Mouse (Mus musculus) layer of hippocampus, adult 11-12 months (tissue): ENCODE measurements around the gene Isca1.
A peak's percentile ranks its signal among the peaks of the same experiment; 100 is the strongest.
"Not testable (repeated sequence)": the region's sequence is repeated elsewhere in the genome, so short reads cannot be mapped to it uniquely, and the experiment has no call there.

Experiments used
- DNase-seq: peaks from one replicate; pipeline ENCODE4 v3.0.0; 2022; ENCODE audit warnings: low spot score

The Isca1 gene

DNA sequence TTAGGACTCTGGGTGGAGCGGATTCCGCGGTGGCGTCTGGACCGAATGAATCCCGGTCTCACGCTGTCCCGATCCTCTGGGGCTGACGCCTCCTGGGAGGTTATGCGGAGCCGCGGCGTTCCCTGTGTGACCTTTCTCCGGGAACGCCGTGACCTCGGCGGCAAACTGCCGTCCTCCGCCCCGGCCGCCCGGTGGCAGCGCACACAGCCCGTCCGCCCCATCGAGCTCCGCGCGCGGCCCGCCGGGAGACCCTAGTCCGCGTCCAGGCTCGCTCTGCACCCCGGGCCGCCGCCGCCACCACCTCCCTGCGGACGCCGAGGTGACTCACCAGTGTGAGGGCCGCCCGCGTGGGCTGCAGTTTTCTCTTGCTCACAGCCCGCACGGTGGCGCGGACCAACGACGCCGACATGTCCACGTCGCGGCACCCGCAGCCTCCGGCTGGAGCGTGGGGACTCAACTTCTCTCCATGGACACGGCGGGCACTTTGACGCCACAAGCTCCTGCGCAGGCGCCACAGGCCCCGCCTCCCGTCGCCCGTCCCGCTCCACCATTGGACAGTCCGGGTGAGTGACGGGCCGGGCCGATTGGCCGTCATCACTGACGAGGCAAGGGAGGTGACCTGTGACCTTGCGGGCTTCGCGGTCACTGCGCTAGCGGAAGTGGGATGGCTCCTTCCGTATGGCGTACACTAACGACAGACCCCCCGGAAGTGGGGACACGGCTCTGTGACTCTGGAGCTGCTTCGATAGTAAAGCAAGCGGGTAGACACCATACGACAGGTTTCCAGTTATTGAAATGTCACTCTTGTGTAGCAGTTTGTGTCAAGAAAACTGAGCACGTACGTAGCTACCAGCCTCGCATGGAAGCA lies at the start of gene Isca1:
Gene Isca1 (minus strand): TSS at position 515 of the 868 bp plus-strand sequence.
- DNase-seq, result peak; percentile 99

GRCm38 (mm10) chr13:59817352-59817751 lies 47.7 kb upstream of the Isca1 start:
- no peak for DNase-seq

DNA sequence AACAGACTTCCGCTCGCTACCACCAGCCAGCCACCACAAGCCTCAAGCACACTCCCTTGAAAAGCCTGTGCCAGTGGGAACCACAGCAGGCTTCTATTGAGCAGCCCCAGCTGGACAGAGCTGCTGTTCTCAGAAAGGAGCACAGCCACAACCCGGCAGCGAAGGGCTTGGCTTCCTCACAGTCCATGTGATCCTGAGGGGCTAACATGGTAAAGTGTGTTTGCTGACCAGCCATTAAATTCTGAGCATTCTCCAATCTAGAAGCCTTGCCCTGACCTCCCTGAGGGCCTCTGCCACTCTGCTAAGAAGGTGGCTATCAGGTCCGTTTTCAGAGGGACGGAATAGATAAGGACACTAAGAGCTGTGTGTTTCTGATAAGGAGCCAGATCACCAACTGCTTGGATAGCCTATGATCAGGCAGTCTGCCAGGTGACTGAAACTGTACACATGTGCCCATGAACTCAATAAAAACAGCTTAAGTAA lies 44.5 kb upstream of the Isca1 start:
- no peak for DNase-seq

DNA sequence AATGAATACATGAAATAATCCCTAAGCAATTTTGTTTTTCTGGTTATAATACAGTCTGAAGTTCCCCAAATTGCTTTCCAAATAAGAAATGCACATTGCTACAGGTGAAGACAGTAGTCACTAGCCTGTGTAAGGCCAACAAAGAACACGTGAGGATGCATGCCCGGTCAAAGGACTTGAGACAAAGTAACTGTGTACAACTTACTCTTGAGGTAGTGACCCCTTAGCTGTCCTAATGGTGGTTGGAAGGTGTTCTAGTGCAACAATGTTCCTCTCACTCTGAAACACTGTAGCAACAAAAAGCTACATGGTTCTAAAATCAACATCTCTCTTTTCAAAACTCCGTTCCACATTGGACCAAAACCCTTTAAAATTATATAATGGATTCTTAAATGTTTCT lies 42.0 kb upstream of the Isca1 start:
- DNase-seq, result no peak

- no peak for DNase-seq
Measured at GRCm38 (mm10) chr13:59801000-59801399, 31.4 kb upstream of the Isca1 start.

DNA sequence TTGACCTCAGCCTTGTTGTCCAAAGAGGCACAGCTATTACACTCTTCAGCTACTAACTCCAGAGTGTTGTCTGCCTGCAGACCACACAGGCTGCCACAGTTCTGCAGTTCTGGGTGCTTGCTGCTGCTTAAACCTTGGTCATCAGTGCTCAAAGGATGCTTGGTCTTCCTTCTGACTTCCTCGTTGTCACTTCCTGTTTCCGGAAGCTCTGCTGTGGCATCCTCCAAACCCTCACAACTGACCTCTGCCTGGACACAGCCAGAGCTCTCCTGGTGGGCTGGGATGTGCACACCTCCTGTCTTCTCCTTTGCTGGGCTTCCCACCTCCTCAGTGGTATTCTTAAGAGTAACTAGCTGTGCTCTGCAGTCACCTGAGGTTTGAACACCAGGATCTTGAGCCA lies 30.5 kb upstream of the Isca1 start:
- no peak for DNase-seq

DNA sequence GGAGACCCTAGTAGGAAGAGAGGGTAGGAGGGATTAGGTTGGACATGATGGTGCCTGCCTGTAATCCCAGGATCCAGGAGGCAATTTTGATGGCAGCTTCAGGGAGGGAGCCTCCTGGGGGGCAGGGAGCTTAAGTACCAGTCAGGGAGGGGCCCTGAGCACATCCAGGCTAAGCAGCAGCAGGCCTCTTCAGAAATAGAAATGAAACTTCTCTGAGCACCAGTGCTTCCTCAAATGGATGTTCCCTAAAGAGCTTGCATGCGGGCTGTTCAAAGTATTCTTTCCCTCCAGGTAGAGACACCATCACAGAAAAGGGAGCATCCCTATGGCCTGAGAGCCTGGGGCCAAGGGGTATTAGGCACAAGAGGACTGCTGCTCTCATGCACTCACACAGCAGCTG lies 28.7 kb upstream of the Isca1 start:
- no peak for DNase-seq

DNA sequence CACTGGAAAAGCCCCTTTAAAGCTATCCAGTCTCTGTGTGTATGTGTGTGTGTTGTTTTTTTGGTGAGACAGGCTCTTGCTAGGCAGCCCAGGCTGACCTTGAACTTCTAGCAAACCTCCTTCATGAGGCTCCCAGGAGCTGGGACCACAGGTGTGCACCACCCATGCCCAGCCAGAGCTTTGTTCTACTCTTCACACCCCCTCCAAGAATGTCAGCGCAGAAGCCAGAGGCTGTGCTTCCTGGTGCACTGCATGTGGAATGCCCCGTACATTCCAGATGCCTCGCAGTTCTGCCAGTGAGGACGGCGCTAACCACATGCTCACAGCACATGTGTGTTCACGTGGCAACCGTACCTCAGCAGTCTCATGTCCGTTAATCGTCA lies 26.8 kb upstream of the Isca1 start:
- no peak for DNase-seq

- DNase-seq, result no peak
Measured at GRCm38 (mm10) chr13:59795807-59796465, 26.3 kb upstream of the Isca1 start.

DNA sequence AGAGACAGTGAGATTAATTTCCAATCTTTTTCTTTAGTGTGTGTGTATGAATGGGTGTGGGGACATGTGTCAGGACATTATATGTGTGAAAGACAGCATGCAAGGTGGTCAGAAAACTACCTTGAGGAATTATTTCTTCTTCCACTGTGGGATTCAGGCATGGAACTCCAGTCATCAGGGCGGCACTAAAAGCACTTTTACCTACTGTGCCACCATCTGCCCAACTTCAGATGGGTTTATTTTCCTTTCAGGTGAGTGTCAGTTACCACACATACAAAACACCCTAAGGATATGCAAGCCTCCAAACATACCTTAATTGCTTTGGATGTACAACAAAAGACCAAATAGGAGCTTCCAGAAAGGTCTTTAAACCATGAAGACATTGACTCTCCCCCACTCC lies 25.2 kb upstream of the Isca1 start:
- DNase-seq, result no peak

DNA sequence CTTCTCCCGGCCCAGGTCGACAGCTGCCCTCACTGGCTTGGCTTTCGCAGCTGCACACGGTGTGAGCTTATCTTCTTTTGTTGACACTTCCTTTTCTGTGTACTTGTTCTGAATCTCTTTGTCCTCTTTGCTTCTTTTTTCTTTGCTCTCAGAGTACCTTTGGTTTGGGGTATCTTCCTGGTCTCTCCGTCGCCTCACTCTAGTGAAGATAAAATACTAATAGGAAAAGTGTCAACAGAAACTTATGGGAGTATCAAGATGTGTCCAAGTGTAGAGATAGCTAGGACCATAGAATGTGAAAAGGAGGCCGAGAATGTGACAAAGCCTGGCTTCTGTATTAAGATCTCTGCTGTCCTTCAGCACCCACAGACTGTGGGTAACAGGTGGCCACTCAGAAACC lies 12.5 kb upstream of the Isca1 start, which contains the start of gene Gm49354:
Gene Gm49354 (minus strand): TSS at position 101 of the 400 bp plus-strand sequence.
- no peak for DNase-seq

GRCm38 (mm10) chr13:59779744-59780264 lies 10.2 kb upstream of the Isca1 start:
- not testable (repeated sequence) for DNase-seq

GRCm38 (mm10) chr13:59779213-59779612 lies 9.6 kb upstream of the Isca1 start:
- DNase-seq, result no peak

DNA sequence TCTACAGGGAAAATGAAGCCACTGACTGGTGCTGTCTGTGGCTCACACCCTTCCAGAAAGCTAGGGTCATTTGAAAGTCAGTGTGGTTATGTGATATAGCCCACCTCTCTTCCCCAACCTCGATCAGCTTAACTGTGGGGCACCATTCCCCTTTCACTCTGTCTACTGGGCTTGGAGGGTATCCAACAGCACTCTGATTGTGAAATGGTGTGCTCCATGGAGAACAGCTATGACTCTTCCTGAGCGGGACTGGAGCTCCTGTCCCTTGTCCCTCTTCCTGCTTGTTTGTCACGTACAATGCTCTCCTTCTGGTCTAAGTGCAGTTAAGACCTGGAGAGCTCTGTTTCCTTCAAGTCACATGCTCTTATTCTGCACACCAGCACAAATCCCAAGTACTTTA lies 5.6 kb upstream of the Isca1 start:
- DNase-seq, result no peak

DNA sequence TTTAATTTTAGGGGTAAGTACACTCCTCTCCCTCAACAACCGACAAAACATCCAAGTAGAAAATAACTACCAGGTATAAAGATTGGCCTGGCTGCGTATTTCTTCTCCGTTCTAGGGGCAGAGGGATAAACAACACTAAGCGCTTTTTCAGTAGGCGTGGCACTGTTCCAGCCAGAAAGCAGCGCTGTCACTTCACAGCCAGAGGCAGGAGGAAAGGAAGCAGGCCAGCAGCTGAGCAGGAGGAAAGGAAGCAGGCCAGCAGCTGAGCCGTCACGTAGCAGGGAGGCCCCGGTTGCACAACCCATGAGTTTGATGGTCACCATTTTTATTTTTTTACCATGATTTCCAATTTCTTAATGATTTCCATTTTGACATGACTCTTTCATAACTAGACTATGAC lies 1.6 kb upstream of the Isca1 start:
- DNase-seq, result peak; percentile 70

- DNase-seq, result no peak
Measured at GRCm38 (mm10) chr13:59770847-59771246, 1.2 kb upstream of the Isca1 start.

- peak; percentile 87 for DNase-seq
Measured at GRCm38 (mm10) chr13:59770164-59770562, 553 bp upstream of the Isca1 start.

- no peak for DNase-seq
Measured at GRCm38 (mm10) chr13:59768531-59768930, 1.1 kb downstream of the Isca1 start.

DNA sequence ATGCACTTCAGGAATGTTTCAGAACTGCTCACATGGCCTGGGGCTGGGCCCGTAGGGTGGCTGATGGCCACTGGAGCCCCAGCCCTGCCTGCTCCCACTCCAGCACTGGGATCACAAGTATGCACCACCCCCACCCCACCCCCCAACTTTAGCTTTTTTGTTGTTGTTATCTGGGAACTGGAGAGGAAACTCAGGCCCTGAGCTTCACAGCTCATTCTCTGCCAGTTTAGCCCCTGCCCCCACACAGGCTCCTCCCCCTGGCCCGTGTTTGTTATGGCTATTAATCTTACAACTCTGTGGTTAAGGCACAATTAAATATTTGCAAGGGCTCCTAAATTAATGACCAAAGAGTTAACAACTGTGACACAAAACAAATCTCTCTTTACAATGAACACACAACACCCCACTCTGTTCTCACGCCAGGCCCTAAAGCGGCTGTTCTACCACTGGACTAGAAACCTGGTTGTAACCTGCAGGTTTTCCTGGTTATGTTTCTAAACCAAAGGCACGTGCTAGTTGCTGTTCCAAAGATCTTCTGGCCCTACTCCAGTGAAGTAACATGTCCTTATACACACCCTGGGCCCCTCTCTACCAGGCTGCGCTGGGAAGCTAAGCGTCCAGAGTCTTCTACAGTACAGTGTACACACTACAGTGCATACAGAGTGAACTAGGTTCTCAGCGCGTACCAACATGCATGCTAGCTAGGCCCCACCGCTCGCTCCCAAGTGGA lies 2.7 kb downstream of the Isca1 start:
- DNase-seq, result no peak

GRCm38 (mm10) chr13:59762791-59763190 lies 6.8 kb downstream of the Isca1 start:
- no peak for DNase-seq

GRCm38 (mm10) chr13:59756906-59757305 lies 12.7 kb downstream of the Isca1 start:
- DNase-seq, result no peak

GRCm38 (mm10) chr13:59750310-59750709 lies 19.3 kb downstream of the Isca1 start:
- DNase-seq, result no peak
